Mouse (Mus musculus) left cerebral cortex, adult 8-10 months (tissue): ENCODE measurements around the gene Hist1h2bm. TPM values are rescaled to one million over a fixed set of nuclear protein-coding genes. Genes with fewer than 3 reads are reported as not detected.
"Not testable (repeated sequence)": the region's sequence is repeated elsewhere in the genome, so short reads cannot be mapped to it uniquely, and the experiment has no call there.

Experiments
- DNase-seq, 2 experiments: peaks; one replicate each; pipeline ENCODE4 v3.0.0; 2022; ENCODE audit warnings: low spot score in 2 of 2
- total RNA-seq, 4 experiments: library from RNA; stranded (reverse); gene quantifications; 2 replicates each; pipeline ENCODE4 v1.2.4; 2022

Hist1h2bm gene
- total RNA-seq, 4 experiments from 2014 or later: 2.5 to 5.9 (median 4.5) TPM

DNA sequence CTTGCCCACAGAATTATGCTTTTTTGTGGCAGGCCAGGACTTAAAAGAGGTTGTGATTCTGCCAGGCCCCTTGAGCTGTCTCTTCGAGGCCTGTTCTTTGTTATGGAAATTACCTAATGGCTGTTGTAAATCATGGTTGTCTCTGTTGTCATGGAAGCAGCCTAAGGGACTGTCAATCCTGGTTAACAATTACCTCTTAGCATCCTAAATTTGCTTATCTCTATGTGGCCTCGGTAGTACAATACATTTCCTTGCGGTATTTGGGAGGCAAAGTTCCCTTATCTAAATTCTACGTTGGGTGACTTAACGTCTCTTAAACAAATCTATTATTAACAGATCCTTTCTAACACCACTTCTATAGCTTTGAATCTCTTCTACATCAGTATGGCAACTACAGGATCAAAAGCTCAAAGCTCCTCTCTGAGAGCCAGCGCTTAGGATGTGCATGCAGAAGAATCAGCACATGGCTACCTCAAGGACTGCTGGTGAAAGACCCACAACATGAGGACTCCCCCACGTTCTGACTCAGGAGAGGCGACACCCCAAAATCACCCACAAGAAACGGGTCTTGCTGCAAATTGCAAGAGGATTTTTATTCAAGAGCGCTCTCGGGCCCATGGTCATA is 6.2 kb downstream of the Hist1h2bm start:
- no peak for DNase-seq

DNA sequence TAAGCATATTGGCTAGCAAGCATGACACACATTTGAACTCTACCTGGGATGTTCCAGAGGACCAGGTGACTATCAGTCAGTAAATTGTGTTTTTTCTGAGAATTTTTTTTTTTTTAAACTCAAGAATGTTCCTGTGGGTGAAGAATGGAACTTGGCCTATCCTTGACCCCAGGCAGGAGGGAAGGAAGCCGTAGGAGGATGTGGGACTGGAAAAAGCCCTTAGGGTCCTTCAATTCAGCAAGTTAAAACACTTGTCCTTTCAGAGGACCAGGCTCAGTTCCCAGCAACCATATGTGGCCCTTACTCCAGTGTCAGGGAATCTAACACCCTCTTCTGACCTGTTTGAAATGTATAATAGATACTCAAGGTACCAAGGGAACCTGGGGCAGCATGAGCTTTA is 7.7 kb downstream of the Hist1h2bm start:
- DNase-seq: no peak

DNA sequence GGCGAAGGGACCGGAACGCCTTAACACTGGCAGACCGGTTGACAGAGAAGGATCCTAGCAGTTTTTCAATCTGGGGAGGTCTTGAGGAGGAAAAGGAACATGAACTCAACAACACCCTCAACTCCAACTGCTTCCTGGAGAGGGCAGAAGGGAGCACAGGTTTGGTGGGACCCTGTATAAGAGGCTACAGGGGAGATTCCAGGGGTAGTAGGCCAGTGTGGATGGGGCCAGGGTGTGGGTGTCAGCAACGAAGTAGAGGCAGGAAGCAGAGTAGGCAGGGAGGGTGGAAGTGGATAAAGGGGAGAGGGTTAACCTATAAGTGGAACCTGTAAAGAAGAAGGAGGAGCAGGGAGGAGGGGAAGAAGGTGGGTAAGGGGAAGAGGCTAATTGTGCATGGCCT is 11.6 kb downstream of the Hist1h2bm start:
- no peak for DNase-seq

DNA sequence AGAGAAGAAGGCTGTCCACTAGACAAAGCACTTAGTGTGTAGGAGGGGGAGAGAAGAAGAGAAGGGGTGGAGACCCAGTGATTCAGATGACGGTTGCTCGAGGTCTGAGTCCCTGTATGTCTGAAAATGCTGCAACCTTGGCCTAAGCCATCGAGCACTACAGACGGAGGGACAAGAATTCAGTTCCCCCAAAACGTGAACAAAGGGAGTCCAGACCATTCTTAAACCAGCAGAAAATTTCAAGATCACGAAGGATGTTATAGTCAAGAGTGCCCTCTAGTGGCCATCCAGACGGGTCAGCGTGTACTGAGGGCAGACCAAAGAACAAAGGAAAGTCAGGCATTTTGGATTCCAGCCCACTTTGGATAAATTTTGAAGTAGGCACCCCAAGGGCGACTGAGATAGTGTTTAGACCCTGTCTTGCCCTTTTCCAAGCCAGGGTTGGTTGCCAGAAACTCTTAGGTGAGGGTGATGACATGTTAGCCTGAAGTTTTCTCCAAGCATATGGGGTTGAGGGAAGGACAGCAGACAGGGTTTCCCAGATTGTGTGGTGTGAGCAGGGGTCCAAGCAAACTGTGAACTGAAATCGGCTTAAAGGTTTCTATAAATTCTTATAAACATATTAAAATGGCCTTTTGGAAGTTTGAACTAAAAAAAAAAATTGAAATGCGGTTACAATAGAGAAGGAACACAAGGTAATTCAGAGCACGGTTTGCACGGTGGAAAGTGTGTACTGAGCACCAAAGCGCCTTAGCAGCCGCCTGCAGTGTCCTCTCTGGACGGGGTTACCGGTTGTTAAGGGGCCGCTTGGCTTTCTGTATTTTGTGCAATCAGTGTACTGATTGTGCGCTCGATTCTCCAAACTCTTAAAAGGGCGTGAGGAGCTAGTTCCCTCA is 12.4 kb downstream of the Hist1h2bm start:
- DNase-seq: peak in 1 of 2 experiments; percentile 55

DNA sequence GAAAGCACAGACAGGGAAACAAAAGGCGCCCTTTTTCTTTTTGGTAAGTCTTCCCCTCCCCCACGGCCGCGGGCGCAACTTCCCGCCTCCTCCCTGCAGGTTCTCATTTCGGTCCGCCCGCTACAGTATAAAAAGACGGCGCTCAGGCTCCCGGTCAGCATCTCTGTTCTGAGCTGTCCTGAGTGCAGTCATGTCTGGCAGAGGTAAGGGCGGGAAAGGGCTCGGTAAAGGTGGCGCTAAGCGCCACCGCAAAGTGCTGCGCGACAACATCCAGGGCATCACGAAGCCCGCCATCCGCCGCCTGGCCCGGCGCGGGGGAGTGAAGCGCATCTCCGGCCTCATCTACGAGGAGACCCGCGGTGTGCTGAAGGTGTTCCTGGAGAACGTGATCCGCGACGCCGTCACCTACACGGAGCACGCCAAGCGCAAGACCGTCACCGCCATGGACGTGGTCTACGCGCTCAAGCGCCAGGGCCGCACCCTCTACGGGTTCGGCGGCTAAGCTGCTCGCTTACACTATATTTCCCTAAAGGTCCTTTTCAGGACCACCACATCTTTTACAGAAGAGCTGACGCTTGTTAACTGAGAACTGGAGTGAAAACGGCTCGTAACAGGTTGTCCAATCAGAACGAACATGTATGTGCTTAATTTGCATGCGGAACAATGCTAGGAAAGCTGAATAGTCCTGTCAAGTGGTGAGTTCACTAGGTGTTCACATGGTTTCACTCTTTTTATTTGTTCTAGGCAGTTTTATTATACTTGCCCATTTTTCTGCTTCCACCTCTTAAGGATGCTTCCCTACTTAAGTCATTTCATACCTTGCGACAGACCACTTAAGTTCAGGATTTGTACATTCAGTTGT is 13.3 kb downstream of the Hist1h2bm start, which contains the start of gene Hist1h4j:
Gene Hist1h4j, plus strand, starts transcription at position 159 of the 862 bp plus-strand sequence.
- peak; percentile 59 to 69 for DNase-seq

DNA sequence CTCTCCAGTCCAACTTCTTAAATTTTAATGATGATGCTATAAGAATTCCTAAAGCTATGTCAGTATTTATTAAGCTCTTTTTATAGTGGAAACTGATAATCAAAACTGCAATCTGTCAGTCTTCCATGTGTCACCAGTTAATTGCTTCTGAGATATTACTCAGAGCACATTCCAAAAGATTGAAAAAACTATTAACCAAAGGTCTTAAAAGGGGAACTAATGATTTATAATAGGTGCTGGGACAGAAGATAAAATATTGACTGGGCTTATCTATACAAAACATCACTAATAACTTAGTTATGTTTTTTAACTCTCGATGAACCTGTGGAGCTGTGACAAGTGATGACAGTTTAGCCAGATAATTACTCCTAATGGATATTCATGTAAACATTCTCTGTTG is 23.2 kb downstream of the Hist1h2bm start:
- no peak for DNase-seq

DNA sequence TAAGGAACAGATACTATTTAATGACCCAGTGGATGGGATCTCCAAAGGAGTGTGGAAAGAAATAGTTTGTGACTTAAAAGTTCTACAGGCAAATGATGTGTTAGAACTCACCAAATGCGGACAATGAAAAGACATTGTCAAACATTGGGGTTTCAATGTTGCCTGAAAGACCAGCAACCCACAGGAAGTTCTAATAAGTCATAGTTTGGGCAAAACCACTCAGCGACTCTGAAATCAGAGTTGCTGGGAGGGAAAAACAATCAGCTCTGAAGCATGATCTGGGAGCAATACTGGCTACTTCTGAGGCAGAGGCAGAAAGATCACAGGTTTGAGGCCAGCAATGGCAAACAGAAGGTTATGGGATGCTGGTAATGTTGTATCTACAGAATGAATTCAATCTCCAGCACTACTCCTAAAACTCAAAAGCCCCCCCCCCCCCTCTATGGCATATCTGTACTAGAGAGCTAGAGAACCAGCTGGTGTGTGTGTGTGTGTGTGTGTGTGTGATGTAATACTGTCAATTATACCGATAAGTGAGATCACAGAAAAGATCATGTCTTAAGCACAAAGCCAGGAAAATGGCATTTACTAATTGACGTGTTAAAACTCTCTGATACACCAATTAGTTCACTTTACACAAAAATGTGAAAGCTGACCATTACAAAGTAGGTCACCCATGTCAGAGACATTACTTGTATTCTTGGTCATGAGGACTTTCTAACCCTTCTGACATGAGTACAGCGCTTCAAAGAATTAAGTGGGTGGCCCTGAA is 27.7 kb downstream of the Hist1h2bm start:
- no peak for DNase-seq

DNA sequence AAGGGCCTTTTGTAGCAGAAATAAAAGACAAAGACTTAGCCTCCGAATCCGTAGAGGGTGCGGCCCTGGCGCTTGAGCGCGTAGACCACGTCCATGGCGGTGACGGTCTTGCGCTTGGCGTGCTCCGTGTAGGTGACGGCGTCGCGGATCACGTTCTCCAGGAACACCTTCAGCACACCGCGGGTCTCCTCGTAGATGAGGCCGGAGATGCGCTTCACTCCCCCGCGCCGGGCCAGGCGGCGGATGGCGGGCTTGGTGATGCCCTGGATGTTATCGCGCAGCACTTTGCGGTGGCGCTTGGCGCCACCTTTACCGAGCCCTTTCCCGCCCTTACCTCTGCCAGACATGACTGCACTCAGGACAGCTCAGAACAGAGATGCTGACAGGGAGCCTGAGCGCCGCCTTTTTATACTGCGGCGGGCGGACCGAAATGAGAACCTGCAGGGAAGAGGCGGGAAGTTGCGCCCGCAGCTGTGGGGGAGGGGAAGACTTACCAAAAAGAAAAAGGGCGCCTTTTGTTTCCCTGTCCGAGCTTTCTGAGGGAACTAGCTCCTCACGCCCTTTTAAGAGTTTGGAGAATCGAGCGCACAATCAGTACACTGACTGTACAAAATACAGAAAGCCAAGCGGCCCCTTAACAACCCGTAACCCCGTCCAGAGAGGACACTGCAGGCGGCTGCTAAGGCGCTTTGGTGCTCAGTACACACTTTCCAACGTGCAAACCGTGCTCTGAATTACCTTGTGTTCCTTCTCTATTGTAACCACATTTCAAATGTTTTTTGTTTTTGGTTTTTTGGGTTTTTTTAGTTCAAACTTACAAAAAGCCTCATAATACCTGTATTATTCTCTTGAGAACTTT is 28.5 kb downstream of the Hist1h2bm start, which contains the start of gene Hist1h4k:
Gene Hist1h4k, minus strand, starts transcription at position 347 of the 859 bp plus-strand sequence.
- peak; percentile 90 to 95 for DNase-seq

DNA sequence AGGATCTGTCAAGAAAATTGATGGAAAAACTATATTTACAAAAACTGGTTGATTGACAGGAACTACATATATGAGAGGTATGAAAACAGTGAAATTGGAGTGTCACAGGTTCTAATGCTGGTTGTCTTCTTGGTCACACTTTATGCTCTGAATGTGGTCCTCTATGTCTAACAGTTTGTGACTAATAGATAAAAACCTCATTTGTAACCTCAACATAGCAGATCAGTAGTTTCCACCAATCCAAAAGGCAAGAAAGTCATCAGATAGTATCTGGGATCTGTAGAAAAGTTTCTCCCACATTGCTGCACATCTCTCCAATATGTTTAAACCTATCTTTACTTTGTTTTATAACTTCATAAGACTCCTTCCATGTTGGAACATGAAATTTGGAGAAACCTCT is 29.6 kb downstream of the Hist1h2bm start:
- no peak for DNase-seq

DNA sequence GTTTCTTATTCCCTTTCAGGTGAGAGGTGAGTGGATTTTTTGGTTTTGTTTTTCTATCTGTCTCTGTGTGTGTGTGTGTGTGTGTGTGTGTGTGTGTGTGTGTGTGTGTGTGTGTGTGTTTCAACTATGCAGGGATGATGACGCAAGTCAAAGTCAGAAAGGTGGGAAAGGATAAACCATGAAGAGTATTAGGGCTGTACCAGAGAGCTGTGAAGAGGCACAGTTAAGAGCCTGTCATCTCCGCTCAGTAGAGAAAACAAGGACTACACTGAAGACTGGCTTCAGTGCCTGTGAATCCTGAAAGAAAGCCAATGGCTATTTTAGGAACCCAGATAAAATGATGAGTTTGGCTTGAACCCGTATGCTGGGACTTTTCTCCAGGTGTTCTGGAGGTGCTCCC is 30.0 kb downstream of the Hist1h2bm start:
- no peak for DNase-seq

DNA sequence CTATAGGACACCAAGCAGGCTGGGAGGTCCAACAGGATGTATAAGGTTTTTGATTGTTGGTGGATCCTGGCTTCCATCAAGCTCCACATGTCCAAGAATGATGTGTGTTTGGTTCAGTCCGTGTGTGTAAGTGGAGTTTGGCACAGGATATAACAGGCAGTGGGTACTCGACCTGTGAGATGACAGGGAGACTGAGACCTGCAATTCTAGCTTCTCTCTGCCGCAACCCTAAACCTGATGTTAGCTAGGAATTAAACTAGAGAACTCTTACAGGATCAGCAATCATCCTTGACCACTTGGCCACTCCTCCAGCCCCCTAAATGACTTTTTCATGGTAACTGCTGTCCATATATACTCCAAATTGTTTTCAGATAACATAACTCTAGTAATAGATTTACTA is 30.5 kb downstream of the Hist1h2bm start:
- DNase-seq: no peak

DNA sequence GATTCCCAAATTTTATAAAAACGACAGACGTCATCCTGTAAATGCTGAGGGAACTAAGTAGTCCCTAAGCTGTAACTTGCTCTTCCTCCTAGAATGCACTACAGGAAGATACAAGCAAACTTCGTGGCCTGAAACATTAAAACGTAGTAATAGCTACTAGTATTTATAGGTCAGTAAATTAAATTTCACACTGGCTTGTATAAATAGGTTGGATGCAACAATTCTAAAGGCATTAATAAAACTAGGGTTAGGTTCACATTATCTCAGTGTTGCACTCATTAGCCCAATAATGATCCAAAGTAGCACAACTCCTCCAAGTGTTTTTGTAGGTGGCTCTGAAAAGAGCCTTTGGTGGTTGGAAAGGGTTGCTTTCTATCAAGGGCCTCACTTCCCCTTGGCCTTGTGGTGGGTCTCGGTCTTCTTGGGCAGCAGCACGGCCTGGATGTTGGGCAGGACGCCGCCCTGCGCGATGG is 31.2 kb downstream of the Hist1h2bm start:
- peak in 1 of 2 experiments; percentile 9 for DNase-seq

DNA sequence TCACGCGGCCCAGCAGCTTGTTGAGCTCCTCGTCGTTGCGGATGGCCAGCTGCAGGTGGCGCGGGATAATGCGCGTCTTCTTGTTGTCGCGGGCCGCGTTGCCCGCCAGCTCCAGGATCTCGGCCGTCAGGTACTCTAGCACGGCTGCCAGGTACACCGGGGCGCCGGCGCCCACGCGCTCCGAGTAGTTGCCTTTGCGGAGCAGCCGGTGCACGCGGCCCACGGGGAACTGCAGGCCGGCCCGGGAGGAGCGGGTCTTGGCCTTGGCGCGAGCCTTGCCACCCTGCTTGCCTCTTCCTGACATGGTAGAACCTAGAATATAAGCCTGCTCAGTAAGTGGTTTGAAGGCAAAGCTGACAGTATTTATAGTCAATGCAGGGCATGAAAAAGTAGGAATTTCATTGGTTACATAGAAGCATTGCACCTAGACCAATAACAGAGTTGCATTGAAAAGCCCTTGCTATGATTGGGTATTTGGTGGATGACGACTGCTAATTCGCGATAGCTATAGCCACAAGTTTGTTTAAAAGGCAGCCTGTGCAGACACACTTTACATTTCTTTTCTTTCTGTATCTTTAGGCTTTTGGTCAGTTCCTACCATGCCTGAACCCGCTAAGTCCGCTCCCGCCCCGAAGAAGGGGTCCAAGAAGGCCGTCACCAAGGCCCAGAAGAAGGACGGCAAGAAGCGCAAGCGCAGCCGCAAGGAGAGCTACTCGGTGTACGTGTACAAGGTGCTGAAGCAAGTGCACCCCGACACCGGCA is 31.9 kb downstream of the Hist1h2bm start, which contains the start of the genes Hist1h2ak and Hist1h2bn:
Gene Hist1h2ak, minus strand, starts transcription at position 304 of the 762 bp plus-strand sequence.
Gene Hist1h2bn, plus strand, starts transcription at position 600 of the 762 bp plus-strand sequence.
- DNase-seq: peak; percentile 47 to 80

DNA sequence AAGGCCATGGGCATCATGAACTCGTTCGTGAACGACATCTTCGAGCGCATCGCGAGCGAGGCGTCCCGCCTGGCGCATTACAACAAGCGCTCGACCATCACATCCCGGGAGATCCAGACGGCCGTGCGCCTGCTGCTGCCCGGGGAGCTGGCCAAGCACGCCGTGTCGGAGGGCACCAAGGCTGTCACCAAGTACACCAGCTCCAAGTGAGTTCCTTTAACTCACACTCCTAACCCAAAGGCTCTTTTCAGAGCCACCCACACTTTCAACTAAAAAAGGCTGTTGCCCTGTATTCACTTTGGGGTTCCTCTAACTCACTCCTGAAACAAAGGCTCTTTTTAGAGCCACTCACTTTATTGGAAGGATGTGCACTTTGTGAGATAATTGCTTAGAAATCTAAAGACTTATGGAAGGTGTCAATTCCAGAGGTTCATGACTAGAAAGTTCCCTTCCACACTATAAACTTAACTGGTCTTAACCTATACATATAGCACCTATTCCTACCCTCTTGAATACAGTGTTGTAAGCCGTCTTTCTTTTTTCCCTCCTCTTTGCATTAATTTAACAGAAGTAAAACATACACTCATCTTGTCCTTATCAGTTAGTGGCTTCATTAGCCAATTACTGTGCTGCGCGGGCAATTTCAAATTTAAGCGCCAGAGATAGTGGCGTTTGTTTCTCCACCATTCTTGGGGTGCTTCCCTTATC is 32.6 kb downstream of the Hist1h2bm start:
- not testable (repeated sequence) for DNase-seq

DNA sequence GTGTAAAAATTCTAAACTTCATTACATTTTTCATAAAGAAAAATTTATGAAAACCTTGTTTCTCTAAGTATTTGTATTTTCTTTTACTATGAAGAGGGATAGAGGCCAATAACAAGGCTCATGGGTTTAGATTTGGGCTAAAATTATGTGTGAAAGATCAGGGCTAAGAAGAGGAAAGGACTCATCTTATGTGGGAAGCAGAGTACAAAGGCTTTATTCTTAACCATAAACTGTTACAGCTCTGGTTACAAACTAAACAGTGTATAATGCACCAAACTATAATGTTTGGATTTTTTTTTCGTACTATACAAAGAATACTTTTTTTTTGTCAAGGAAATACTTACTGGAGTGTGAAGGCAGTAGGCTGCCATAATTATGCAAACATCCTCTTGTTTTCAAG is 33.9 kb downstream of the Hist1h2bm start:
- no peak for DNase-seq
